Mouse (Mus musculus): ENCODE results near the gene Pmvk.
A peak's percentile ranks its signal among the peaks of the same experiment; 100 is the strongest.

The Pmvk gene

GRCm38 (mm10) chr3:89481488-89481887 is 27.1 kb downstream of the Pmvk start:
- no peak for DNase-seq (ENCODE audit: low read depth, low spot score)

GRCm38 (mm10) chr3:89482249-89482648 is 27.9 kb downstream of the Pmvk start:
- DNase-seq (ENCODE audit: low read depth, low spot score), result no peak

GRCm38 (mm10) chr3:89484766-89485524 is 30.6 kb downstream of the Pmvk start:
- DNase-seq (ENCODE audit: low read depth, low spot score), result peak; percentile 64

GRCm38 (mm10) chr3:89486111-89486510 is 31.8 kb downstream of the Pmvk start:
- no peak for DNase-seq (ENCODE audit: low read depth, low spot score)

- peak; percentile 10 for DNase-seq (ENCODE audit: low read depth, low spot score)
Observed at GRCm38 (mm10) chr3:89486916-89487702, 32.8 kb downstream of the Pmvk start.

- no peak for DNase-seq (ENCODE audit: low read depth, low spot score)
Observed at GRCm38 (mm10) chr3:89490790-89491189, 36.4 kb downstream of the Pmvk start.

GRCm38 (mm10) chr3:89491559-89491958 is 37.2 kb downstream of the Pmvk start:
- DNase-seq (ENCODE audit: low read depth, low spot score), result no peak

GRCm38 (mm10) chr3:89492701-89493151 is 38.4 kb downstream of the Pmvk start:
- DNase-seq (ENCODE audit: low read depth, low spot score), result no peak

GRCm38 (mm10) chr3:89494630-89495029 is 40.3 kb downstream of the Pmvk start:
- no peak for DNase-seq (ENCODE audit: low read depth, low spot score)

- DNase-seq (ENCODE audit: low read depth, low spot score), result no peak
Observed at GRCm38 (mm10) chr3:89496366-89496765, 42.0 kb downstream of the Pmvk start.

- DNase-seq (ENCODE audit: low read depth, low spot score), result no peak
Observed at GRCm38 (mm10) chr3:89499696-89500095, 45.4 kb downstream of the Pmvk start.

- DNase-seq (ENCODE audit: low read depth, low spot score), result no peak
Observed at GRCm38 (mm10) chr3:89501486-89501885, 47.1 kb downstream of the Pmvk start.

- DNase-seq (ENCODE audit: low read depth, low spot score), result no peak
Observed at GRCm38 (mm10) chr3:89502551-89502950, 48.2 kb downstream of the Pmvk start.

GRCm38 (mm10) chr3:89508041-89508440 is 53.7 kb downstream of the Pmvk start:
- no peak for DNase-seq (ENCODE audit: low read depth, low spot score)

GRCm38 (mm10) chr3:89510979-89511378 is 56.6 kb downstream of the Pmvk start:
- DNase-seq (ENCODE audit: low read depth, low spot score), result no peak

GRCm38 (mm10) chr3:89511400-89511799 is 57.1 kb downstream of the Pmvk start:
- DNase-seq (ENCODE audit: low read depth, low spot score), result no peak

- no peak for DNase-seq (ENCODE audit: low read depth, low spot score)
Observed at GRCm38 (mm10) chr3:89512225-89512624, 57.9 kb downstream of the Pmvk start.

- no peak for DNase-seq (ENCODE audit: low read depth, low spot score)
Observed at GRCm38 (mm10) chr3:89515444-89515843, 61.1 kb downstream of the Pmvk start.

- DNase-seq (ENCODE audit: low read depth, low spot score), result no peak
Observed at GRCm38 (mm10) chr3:89516321-89516720, 62.0 kb downstream of the Pmvk start.
